Mouse (Mus musculus) liver, embryonic 14.5 days (tissue): ENCODE results near the gene Cerk. TPM values are rescaled to one million over a fixed set of nuclear protein-coding genes. Genes with fewer than 3 reads are reported as not detected.

Source experiments
- ATAC-seq: fragments of 200-750 bp; cut with Nextera tagmentation; 2 replicates; pipeline ENCODE4 v1.8.0; 2017; ENCODE audit warnings: moderate number of reproducible peaks, mild to moderate bottlenecking, moderate library complexity; ENCODE audit not compliant: insufficient read depth
- DNase-seq, 3 experiments: peaks; one replicate each; pipeline ENCODE4 v3.0.0-alpha.2; 2012 to 2013; ENCODE audit warnings: low read depth in 3 of 3, low spot score in 3 of 3
- H3K27ac ChIP-seq: fragments of 300-500 bp; sonication (generic); 2 replicates; pipeline ENCODE4 v1.5.1; 2014; ENCODE audit warnings: moderate library complexity, mild to moderate bottlenecking, control low read depth, inconsistent platforms
- H3K27me3 ChIP-seq: fragments of 300-500 bp; sonication (generic); 2 replicates; pipeline ENCODE4 v1.6.1; 2014; ENCODE audit warnings: mild to moderate bottlenecking, low read length, moderate library complexity; ENCODE audit not compliant: control insufficient read depth, insufficient read depth
- H3K36me3 ChIP-seq: fragments of 300-500 bp; sonication (generic); replicated peaks from 2 replicates; pipeline ENCODE4 v1.6.1; 2014; ENCODE audit warnings: low read depth; ENCODE audit not compliant: control insufficient read depth, insufficient read depth
- H3K4me1 ChIP-seq, 2 experiments: fragments of 200-500 bp in 1 of 2; fragments of 300-500 bp in 1 of 2; sonication (generic) in 1 of 2; replicated peaks; 2 replicates each; pipeline ENCODE4 v1.6.1; 2012 to 2014; ENCODE audit warnings: antibody characterized with exemption in 1 of 2, inconsistent platforms in 1 of 2, low read length in 1 of 2; ENCODE audit not compliant: control insufficient read depth in 2 of 2, insufficient read depth in 2 of 2
- H3K4me2 ChIP-seq: fragments of 300-500 bp; sonication (generic); 2 replicates; pipeline ENCODE4 v1.6.1; 2014; ENCODE audit warnings: low read depth, mild to moderate bottlenecking, control low read depth, moderate library complexity
- H3K4me3 ChIP-seq, 2 experiments: fragments of 200-500 bp in 1 of 2; fragments of 300-500 bp in 1 of 2; sonication (generic) in 1 of 2; 2 replicates each; pipeline ENCODE4 v1.5.1; 2012 to 2014; ENCODE audit warnings: low read depth in 2 of 2, low read length in 2 of 2, mild to moderate bottlenecking in 2 of 2, control low read depth in 1 of 2, inconsistent platforms in 1 of 2, moderate library complexity in 1 of 2; ENCODE audit not compliant: insufficient read depth in 1 of 2
- H3K9ac ChIP-seq: fragments of 300-500 bp; sonication (generic); replicated peaks from 2 replicates; pipeline ENCODE4 v1.6.1; 2014; ENCODE audit warnings: mild to moderate bottlenecking, control low read depth, moderate library complexity
- H3K9me3 ChIP-seq: fragments of 300-500 bp; sonication (generic); 2 replicates; pipeline ENCODE4 v1.6.1; 2016; ENCODE audit warnings: low read length, mixed read lengths; ENCODE audit not compliant: control insufficient read depth
- CTCF ChIP-seq: IDR thresholded peaks from 2 replicates; pipeline ENCODE4 v1.5.1; 2016; ENCODE audit warnings: antibody characterized with exemption, low read depth, control low read depth
- EP300 ChIP-seq: IDR thresholded peaks from 2 replicates; pipeline ENCODE4 v1.6.1; 2016; ENCODE audit warnings: antibody characterized with exemption, low read depth
- WGBS: fragments of 180-500 bp; shearing (Covaris S2); extraction: QIAGEN DNeasy Blood & Tissue Kit; methylation state at CpG from one replicate; pipeline ENCODE4 v1.1.7; 2014; ENCODE audit not compliant: insufficient replicate concordance; 5-methylcytosine and 5-hydroxymethylcytosine counted together
- polyA plus RNA-seq, 2 experiments: library from polyadenylated mRNA; depleted of rRNA in 1 of 2; stranded (reverse) in 1 of 2; unstranded in 1 of 2; fragments of >200 nt; fragmentation: Nextera tagmentation in 1 of 2; extraction: Ambion mirVana in 1 of 2; gene quantifications; 2 replicates each; pipeline versions ENCODE4 v1.2.1 to v1.2.3; 2012 to 2014

Cerk gene
- polyA plus RNA-seq, 2 experiments: 2.7 to 2.9 TPM

GRCm38 (mm10) chr15:86095722-86096603, 90.0 kb downstream of the Cerk start:
- ATAC-seq (no peak), DNase-seq (no peak)
- Histone ChIP-seq H3K9me3 (no peaks in the 10 kb centered on the region), H3K4me2 (no peak overlapping the region), H3K27ac (no peak overlapping the region), H3K27me3 (no peaks in the 10 kb centered on the region), H3K4me1 (0 out of 4 replicates have a peak, but pooled peaks cover 0 to 2% of the 10 kb centered on the region in 2 experiments), H3K36me3 (peaks cover 3% of the 10 kb centered on the region), H3K4me3 (no peak overlapping the region), H3K9ac (no peak overlapping the region)
- no peak for TF ChIP-seq EP300
- TF ChIP-seq CTCF: no peak
- 84% methylated on average over 17 of the region's 17 CpGs for WGBS

GRCm38 (mm10) chr15:86094324-86095121, 91.4 kb downstream of the Cerk start:
- H3K36me3 ChIP-seq: peaks cover 3% of the 10 kb centered on the region
- no peak overlapping the region for H3K4me3 ChIP-seq
- no peaks in the 10 kb centered on the region for H3K27me3 ChIP-seq
- ATAC-seq (no peak), DNase-seq (no peak)
- no peak overlapping the region for H3K9ac ChIP-seq
- 72% methylated on average over 10 of the region's 10 CpGs for WGBS
- no peak overlapping the region for H3K27ac ChIP-seq
- no peak for TF ChIP-seq CTCF
- TF ChIP-seq EP300: no peak
- no peaks in the 10 kb centered on the region for H3K9me3 ChIP-seq
- no peak overlapping the region for H3K4me2 ChIP-seq
- H3K4me1 ChIP-seq: peaks cover 2 to 6% of the 10 kb centered on the region in 2 experiments; a peak in 3 of 4 replicates

- ATAC-seq (no peak), DNase-seq (no peak)
- Histone ChIP-seq H3K9me3 (no peaks in the 10 kb centered on the region), H3K27ac (no peak overlapping the region), H3K36me3 (peaks cover 3% of the 10 kb centered on the region), H3K4me1 (peaks cover 8 to 12% of the 10 kb centered on the region in 2 experiments; a peak in 3 of 4 replicates), H3K4me3 (no peak overlapping the region), H3K4me2 (no peak overlapping the region), H3K9ac (no peak overlapping the region), H3K27me3 (no peaks in the 10 kb centered on the region)
- TF ChIP-seq CTCF (no peak), EP300 (no peak)
- 89% methylated on average over 1 of the region's 1 CpGs for WGBS
Observed at GRCm38 (mm10) chr15:86093236-86093635, 92.7 kb downstream of the Cerk start.

- Histone ChIP-seq H3K9ac (no peak overlapping the region), H3K9me3 (no peaks in the 10 kb centered on the region), H3K4me1 (peaks cover 8 to 14% of the 10 kb centered on the region in 2 experiments; a peak in 3 of 4 replicates), H3K27ac (no peak overlapping the region), H3K4me2 (no peak overlapping the region), H3K36me3 (peaks cover 3% of the 10 kb centered on the region), H3K27me3 (no peaks in the 10 kb centered on the region), H3K4me3 (no peak overlapping the region)
- peak; percentile 29 for ATAC-seq
- DNase-seq: no peak
- TF ChIP-seq EP300: no peak
- no peak for TF ChIP-seq CTCF
- 84% methylated on average over 12 of the region's 12 CpGs for WGBS
Observed at GRCm38 (mm10) chr15:86091998-86092670, 93.8 kb downstream of the Cerk start.
